In the genomic region with DNA sequence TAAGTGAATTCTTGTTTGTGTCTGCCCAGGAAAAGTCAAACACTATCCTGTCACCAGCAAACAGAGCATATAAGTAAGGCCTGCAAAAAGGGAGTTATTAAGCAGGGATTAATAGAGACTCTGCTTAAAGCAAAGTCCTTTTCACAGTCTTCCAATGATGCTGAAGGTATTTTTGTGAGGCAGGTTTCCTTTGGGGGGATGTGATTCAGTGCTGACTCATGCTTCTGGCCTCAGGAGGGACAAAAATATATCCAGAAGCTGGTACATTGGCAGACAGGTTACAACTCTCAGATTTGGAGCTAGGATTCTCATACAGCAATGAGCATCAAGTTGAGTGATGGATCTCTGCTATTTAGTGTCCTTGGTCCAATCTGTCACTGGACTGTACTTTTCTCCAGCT, we compare ENCODE assay signal across 22 mouse cellular contexts.
"Had no signal": no experiment of that assay in that cellular context is flagged by ENCODE, and none has a peak within 500 bp of the region (broad histone marks: within the 10 kb centered on the region; RNA-seq: fewer than 3 reads in every experiment).

No protein-coding gene starts in this region.

- DNase-seq: cerebellum, adult 2 months; cerebellum, adult 8-10 months; cerebellum, adult 9-10 months; cerebellum, adult 9-11 months; cerebellum, postnatal 10 days; cerebellum, postnatal 14 days; cerebellum, postnatal 25 days; cerebellum, postnatal 36 days; embryo, embryonic 11 days; forebrain, postnatal 0 days; gastrocnemius, adult 2 months; gastrocnemius, postnatal 10 days; gastrocnemius, postnatal 14 days; gastrocnemius, postnatal 25 days; gastrocnemius, postnatal 36 days; heart, adult 11 months; heart, adult 18-20 months; heart, adult 2 months had no signal

- ATAC-seq: forebrain, embryonic 13.5 days; forebrain, embryonic 14.5 days; forebrain, embryonic 15.5 days; forebrain, embryonic 16.5 days; forebrain, postnatal 0 days had no signal
